Mouse (Mus musculus) embryonic fibroblast, embryonic 13.5 days (primary cell): Measurements from ENCODE around the gene Usp3.

Experiments
- CTCF ChIP-seq: IDR thresholded peaks from 2 replicates; pipeline ENCODE4 v1.5.1; 2011; ENCODE audit warnings: mild to moderate bottlenecking, control low read depth, low read length, moderate library complexity, borderline replicate concordance; ENCODE audit not compliant: insufficient read depth
- POLR2A ChIP-seq: IDR thresholded peaks from 2 replicates; pipeline ENCODE4 v1.6.1; 2011; ENCODE audit warnings: low read depth, mild to moderate bottlenecking, control low read depth, low read length, moderate library complexity

DNA sequence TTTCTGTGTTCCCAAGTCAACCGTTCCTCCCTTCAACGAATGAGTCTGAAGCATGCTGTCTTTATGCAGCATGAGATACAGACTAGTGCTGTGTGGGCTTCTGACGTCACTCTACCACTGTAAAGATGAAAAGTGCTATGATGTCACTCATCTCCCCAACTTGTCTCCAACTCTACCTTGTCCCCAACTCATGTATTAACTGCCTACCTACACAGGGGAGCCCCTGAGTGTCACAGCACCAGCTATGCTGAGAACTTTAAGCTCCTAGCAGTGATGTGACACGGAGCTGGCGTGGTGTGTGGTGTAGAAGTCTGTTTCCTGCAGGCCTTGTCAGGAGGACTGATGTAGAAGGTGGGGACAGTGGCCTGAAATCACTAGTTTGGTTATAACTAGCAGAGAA, 5.7 kb upstream of the Usp3 start:
- TF ChIP-seq CTCF (no peak), POLR2A (no peak)
